Mouse (Mus musculus) right cerebral cortex, adult 2 months (tissue): ENCODE measurements around the gene Vamp9.
A peak's percentile ranks its signal among the peaks of the same experiment; 100 is the strongest.

Experiments
- DNase-seq, 2 experiments: peaks; one replicate each; pipeline ENCODE4 v3.0.0; 2021 to 2022; ENCODE audit warnings: low spot score in 2 of 2

Gene Vamp9

GRCm38 (mm10) chr5:99906181-99906956 is at the start of gene Vamp9:
Vamp9 (plus strand) TSS chr5:99906254.
- peak; percentile 93 to 95 for DNase-seq

- DNase-seq, result no peak
Measured at GRCm38 (mm10) chr5:99857106-99857637, 48.9 kb upstream of the Vamp9 start.

DNA sequence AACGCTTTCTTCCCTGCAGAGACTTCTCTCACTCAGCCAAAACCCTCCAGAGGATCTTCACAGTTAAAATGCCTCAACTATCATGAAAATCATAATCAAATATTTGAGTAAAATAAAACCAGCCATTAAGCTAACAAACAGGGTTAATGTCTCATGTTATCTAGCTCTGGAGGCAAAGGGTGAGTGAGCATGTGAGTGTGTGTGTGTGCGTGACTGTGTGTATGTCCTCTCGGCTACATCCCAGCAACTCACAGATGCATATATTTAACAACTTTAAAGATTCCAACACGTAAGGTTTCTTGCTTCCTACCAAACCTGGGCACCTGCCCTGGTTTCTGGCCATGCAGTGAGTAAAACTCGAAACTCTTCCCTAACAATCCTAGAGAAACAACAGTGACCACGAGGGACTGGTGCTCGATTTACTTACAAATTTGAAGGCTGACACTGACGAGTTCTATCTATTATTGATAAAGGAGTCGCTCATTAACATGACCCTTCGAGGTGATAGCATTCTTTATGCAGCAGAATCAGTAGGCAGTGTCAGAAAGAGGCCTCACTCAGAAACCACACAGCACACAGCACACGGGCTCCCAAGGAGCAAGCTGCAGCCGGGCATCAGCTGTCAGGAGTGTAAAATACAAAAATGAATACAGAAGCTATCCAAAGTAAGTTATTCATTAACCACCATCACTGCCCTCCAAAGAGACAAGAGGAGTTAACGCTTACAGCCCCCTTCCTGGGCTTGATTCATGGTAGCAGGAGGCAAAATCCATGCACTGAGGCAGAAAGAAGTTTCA is 46.2 kb upstream of the Vamp9 start:
- no peak for DNase-seq

- no peak for DNase-seq
Measured at GRCm38 (mm10) chr5:99861816-99862215, 44.2 kb upstream of the Vamp9 start.

- no peak for DNase-seq
Measured at GRCm38 (mm10) chr5:99863656-99864380, 42.2 kb upstream of the Vamp9 start.

GRCm38 (mm10) chr5:99865779-99866178 is 40.3 kb upstream of the Vamp9 start:
- no peak for DNase-seq

DNA sequence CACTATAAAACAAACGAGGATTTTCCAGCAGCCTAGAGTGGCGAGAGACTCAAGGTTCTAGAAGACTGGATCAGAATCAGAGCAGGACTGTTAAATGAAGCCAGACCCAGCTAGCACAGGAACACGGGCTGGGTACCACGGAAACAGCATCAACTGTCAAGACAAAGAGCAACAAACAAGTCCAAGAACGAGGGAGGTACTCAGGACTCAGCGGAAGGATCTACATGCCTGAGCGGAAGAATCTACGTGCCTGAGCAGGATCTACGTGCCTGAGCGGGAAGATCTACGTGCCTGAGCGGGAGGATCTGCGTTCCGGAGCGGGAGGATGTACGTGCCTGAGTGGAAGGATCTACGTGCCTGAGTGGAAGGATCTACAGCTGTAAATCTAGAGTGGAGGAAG is 37.8 kb upstream of the Vamp9 start:
- DNase-seq, result no peak

DNA sequence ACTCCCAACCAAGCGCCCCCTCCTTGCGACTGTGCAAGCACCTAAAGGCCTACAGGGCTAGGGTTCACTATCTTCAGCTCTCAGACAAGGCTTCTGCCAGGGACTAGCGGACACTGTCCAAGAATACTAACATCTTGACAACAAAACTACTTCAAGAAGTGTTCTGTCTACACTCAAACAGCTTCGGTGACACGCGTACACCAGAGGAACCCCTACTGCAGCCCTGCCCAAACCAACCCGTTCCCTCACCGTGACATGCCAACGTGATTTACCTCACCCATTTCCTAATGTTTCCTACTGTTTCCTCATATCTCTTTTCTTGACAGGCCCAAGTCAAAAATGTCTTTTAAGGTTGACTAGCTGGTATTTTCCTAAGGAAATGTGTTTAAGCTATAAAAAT is 37.1 kb upstream of the Vamp9 start:
- no peak for DNase-seq

DNA sequence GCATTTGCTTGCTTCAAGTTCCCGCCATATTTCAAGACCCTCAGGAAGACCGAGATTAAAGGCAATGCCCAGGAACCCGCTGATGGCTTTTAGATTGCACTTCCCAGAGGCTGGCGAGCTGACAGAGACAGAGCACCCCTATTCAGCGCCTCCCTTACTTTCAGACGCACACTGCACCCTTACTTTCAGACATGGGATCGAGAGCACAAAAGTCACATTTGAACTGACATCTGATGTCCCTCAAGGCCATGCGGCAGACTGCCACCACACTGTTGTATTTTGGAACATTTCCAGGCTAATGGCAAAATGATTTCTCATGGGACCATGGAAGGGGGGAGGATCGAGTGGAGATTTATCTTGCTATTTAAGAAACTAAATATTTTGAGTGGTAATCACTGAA is 28.5 kb upstream of the Vamp9 start:
- DNase-seq, result no peak

DNA sequence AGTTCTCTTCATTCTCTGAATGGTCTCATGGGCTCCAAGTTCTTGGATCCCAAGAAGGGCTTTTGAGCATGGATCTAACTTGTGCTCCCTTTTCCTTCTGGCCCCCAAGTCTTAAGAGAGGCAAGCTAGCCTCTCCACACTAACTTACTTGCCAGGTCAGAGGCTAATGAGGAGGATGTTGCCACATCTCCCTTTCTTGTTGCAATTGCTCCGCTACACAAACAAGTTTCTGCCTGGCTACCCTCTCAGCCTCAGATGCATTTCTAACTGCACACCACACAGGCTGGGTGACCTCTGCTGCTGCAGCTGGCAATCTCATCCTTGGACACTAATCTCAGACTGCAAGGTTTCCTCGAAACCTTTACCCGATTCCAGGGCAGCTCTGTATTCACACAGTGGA is 23.6 kb upstream of the Vamp9 start:
- DNase-seq, result no peak

DNA sequence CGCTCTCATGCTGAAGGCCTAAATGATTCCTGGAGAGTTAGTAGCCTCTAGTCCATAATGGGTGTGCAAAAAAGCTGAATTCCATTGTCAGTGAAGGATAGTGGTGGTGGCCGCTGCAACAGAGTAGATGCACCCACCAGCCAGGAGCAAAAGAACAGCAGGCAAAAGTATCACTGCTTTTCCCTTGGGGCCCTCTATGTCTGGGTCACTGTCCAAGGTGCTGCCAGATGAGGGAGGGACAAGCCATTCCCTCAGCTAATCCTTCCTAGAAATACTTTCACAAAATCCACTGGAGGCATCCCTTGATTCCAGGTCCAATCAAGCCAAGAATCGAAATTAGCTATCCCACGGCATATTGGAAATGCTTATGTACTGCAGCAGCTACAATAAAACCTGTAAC is 22.0 kb upstream of the Vamp9 start:
- no peak for DNase-seq

DNA sequence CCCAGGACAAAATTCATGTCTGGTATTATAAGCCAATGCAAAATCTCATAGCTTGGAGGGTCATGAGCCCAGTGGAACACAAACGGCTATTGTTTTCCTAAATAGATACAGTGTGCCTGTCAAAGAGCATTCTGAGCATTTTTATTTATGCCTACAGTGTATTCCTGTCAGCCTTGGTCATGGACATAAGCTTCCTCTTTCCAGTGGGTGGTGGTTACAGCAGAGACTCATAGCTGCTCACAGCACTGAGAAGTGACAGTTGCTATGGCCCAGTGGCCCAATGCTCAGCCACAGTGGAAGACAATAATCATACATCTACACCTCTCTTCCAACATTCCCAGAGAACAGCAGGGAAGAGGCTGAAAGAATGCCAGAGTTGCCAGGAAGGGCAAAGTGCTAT is 18.9 kb upstream of the Vamp9 start:
- DNase-seq, result no peak

GRCm38 (mm10) chr5:99891516-99892441 is 14.3 kb upstream of the Vamp9 start:
- peak; percentile 85 to 88 for DNase-seq

- DNase-seq, result peak; percentile 76 to 80
Measured at GRCm38 (mm10) chr5:99900041-99900440, 6.0 kb upstream of the Vamp9 start.

- no peak for DNase-seq
Measured at GRCm38 (mm10) chr5:99905731-99906130, 323 bp upstream of the Vamp9 start.

DNA sequence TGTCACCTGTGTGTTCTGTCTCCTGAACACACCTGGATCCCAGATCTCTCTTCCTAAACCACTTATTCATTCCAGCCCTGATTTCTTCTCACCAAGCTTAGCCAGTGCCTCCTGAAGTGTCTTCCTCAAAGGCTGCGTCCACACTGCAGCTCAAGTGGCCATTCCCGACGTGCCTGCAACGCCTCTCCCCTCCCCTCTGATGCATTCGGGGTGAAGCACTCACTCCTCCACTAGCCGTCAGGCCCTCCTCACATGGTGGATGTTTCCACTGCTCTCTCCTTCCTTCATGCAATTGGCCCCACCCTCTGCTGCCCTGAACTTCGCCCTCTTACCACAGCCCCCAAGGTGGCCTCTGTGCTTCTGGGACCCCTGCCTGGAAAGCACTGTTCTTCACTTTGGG is 9.4 kb downstream of the Vamp9 start:
- DNase-seq, result no peak

DNA sequence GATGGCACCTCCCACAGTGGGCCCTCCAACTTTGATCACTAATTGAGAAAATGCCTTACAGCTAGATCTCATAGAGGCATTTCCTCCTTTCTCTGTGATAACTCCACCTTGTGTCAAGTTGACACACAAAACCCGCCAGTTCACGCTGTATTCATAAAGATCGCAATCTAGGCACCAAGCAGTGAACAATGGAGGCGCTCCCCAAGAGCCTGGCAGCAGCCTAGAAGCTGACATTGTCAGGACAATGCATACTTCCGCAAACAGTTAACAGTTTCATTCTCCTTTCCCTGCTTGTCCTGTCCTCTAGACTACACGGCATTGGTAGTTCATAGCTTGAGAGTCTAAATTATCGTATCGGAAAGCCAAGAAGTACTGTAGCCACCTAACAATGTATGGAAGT is 16.0 kb downstream of the Vamp9 start:
- DNase-seq, result no peak

DNA sequence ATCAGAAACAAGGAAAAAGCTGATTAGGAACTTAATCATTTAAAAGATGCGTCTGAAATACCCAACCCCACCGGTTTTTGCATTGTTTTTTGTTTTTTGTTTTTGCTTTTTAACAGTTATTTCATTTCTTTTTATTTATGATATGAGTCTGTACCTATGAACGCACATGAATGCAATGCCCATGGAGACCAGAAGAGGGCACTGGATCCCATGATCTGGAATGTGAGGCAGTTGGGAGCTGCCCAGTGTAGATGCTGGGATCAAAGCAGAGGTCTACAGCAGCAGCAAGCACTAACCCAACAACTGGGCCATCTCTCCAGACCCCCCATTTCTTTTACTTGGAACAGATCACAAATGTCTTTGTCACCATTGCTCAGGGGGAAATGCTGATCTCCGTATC is 21.9 kb downstream of the Vamp9 start:
- no peak for DNase-seq

DNA sequence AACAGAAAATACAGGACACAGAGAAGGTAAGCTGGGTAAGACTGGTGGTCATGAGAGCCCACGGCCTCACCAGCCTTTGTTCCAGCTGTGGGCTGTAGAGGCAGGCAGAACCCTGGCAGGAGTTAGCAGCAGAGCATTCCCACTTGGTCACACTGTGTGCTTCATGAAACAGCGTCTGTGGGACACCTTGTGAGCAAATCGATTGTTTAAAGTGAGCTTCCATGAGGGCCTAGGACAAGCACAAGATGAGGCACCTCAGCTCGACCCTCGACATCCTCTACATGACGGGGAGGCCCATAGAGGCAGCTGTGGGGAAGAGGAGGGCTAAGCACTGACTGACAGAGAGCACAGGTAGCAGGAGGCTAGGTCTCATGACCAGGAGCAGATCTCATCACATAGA is 25.9 kb downstream of the Vamp9 start:
- DNase-seq, result no peak

GRCm38 (mm10) chr5:99939440-99939839 is 33.4 kb downstream of the Vamp9 start:
- DNase-seq, result no peak

GRCm38 (mm10) chr5:99941273-99941672 is 35.2 kb downstream of the Vamp9 start:
- no peak for DNase-seq
